Mouse (Mus musculus): ENCODE data around the gene Cd302. TPM values are rescaled to one million over a fixed set of nuclear protein-coding genes. Genes with fewer than 3 reads are reported as not detected.

The Cd302 gene
- polyA plus RNA-seq (2012; rRNA removed), result 23.6 and 24.7 TPM in 2 replicates

DNA sequence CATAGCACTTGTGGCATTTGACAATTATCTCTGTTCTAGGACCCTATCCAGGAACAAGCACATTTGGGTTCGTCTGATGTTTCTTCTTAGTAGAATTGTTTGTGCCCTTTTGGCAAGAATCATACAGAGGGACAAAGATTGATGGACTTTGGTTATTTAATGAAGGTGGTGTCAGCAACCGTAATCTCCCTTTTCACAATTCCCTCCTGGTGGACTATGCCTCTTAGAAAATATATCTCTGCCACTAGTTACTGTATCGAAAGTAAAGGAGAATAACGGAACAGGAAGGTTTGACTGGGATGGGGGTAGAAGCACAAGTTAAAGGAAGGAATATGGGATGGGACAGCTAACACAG lies at the start of gene Cd302:
Cd302 (minus strand) TSS at position 22 of the 355 bp plus-strand sequence.
- Histone ChIP-seq H3K27ac (ENCODE audit: insufficient read depth, low read length) (0 out of 2 replicates have a peak within 1 kb of the TSS, but pooled peaks have one; percentile 27), H3K4me1 (ENCODE audit: control insufficient read depth, insufficient read depth, low read length) (peaks cover 1% of the 10 kb centered on the region; the same call in 1 of the 2 replicates), H3K4me3 (ENCODE audit: insufficient read depth, low read length) (peak within 1 kb of the TSS; percentile 55)
- no peak for TF ChIP-seq CTCF (IDR thresholded peaks at IDR 0.05; ENCODE audit: extremely low read depth, insufficient read depth, low read length)

- Histone ChIP-seq H3K4me1 (ENCODE audit: control insufficient read depth, insufficient read depth, low read length) (no peaks in the 10 kb centered on the region), H3K4me3 (ENCODE audit: insufficient read depth, low read length) (no peak overlapping the region), H3K27ac (ENCODE audit: insufficient read depth, low read length) (no peak overlapping the region)
- TF ChIP-seq CTCF (IDR thresholded peaks at IDR 0.05; ENCODE audit: extremely low read depth, insufficient read depth, low read length) (no peak), POLR2A (IDR thresholded peaks at IDR 0.05; ENCODE audit: extremely low read depth, insufficient read depth, low read length) (no peak)
Measured at GRCm38 (mm10) chr2:60328641-60329040, 44.4 kb upstream of the Cd302 start.

GRCm38 (mm10) chr2:60327581-60327980 lies 43.3 kb upstream of the Cd302 start:
- H3K27ac ChIP-seq (ENCODE audit: insufficient read depth, low read length), result no peak overlapping the region
- no peaks in the 10 kb centered on the region for H3K4me1 ChIP-seq (ENCODE audit: control insufficient read depth, insufficient read depth, low read length)
- no peak overlapping the region for H3K4me3 ChIP-seq (ENCODE audit: insufficient read depth, low read length)
- TF ChIP-seq CTCF (IDR thresholded peaks at IDR 0.05; ENCODE audit: extremely low read depth, insufficient read depth, low read length) (no peak), POLR2A (IDR thresholded peaks at IDR 0.05; ENCODE audit: extremely low read depth, insufficient read depth, low read length) (no peak)

DNA sequence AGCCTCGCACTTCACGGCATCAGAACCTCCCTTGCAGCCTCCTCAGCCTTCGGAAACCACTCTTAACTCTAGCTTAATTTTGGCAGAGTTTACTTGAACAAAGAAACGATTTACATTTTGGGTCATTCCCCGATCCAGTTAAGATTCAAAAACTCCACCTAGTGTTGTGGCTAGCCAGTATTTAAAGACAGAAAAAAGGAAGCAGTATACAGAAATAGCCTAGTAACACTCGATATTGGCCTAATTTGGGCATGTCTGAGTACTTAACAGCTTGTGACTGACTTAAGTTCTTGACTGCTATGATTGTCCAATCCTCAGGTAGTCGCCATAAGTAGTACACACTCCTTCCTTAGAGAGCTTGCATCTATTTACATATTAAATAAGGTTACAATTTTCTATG lies 42.7 kb upstream of the Cd302 start:
- H3K4me3 ChIP-seq (ENCODE audit: insufficient read depth, low read length), result no peak overlapping the region
- H3K27ac ChIP-seq (ENCODE audit: insufficient read depth, low read length), result no peak overlapping the region
- no peaks in the 10 kb centered on the region for H3K4me1 ChIP-seq (ENCODE audit: control insufficient read depth, insufficient read depth, low read length)
- no peak for TF ChIP-seq CTCF (IDR thresholded peaks at IDR 0.05; ENCODE audit: extremely low read depth, insufficient read depth, low read length)
- TF ChIP-seq POLR2A (IDR thresholded peaks at IDR 0.05; ENCODE audit: extremely low read depth, insufficient read depth, low read length), result no peak

DNA sequence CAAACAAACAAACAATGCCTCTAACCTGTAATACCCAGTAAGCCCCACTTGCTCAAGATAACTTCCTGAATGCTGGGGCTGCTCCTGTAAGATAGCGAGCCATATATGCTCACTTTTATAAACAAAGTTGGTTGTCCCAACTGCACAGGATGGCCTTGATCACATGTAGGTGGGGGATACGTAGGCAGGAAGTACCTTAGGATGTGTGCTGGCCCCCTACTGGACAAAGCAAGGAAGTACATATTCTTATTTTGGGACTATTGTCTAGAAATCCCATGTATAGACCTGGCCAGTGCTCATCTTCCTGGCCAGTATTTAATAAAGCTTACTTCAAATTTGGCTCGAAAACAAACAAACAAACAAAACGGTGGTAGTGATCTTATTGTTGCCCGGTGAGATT lies 39.1 kb upstream of the Cd302 start:
- Histone ChIP-seq H3K4me1 (ENCODE audit: control insufficient read depth, insufficient read depth, low read length) (no peaks in the 10 kb centered on the region), H3K27ac (ENCODE audit: insufficient read depth, low read length) (no peak overlapping the region)
- TF ChIP-seq POLR2A (IDR thresholded peaks at IDR 0.05; ENCODE audit: extremely low read depth, insufficient read depth, low read length), result no peak
- TF ChIP-seq CTCF (IDR thresholded peaks at IDR 0.05; ENCODE audit: extremely low read depth, insufficient read depth, low read length), result 0 out of 2 replicates have a peak, but pooled peaks have one; percentile 11

DNA sequence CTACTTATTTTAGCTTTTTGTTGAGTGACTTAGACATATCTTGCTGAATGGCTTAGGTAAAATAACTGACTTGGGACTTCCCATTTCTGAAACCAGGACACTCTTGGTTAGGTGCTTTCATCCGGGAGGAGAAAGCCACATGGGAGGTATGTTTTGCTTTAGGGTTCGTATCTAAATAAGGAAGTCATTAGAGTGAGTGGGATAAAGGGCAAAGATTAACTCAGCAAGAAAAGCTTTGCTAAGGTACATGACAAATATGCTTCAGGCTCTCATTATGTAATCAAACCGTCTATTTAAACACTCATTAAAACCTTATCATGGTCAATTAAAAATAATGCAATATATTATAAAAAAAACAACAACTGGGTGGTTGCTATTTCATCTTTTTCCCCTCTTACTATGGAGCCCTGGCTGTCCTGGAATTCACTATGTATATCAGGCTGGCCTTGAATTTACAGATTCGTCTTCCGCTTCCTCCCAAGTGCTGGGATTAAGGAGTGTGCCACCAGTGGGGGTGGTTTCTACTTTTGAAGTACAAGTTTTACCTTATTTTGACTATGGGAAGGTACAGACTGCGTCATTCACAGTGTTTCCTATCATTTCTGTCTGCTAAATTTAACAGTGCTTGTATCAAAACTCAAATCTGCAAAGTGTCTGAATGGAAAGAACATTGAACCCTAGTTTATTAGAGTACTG lies 37.9 kb upstream of the Cd302 start:
- no peak for TF ChIP-seq POLR2A (IDR thresholded peaks at IDR 0.05; ENCODE audit: extremely low read depth, insufficient read depth, low read length)
- no peak for TF ChIP-seq CTCF (IDR thresholded peaks at IDR 0.05; ENCODE audit: extremely low read depth, insufficient read depth, low read length)
- no peaks in the 10 kb centered on the region for H3K4me1 ChIP-seq (ENCODE audit: control insufficient read depth, insufficient read depth, low read length)
- H3K27ac ChIP-seq (ENCODE audit: insufficient read depth, low read length), result no peak overlapping the region
- H3K4me3 ChIP-seq (ENCODE audit: insufficient read depth, low read length), result no peak overlapping the region

More for the DNA sequence above, 39.1 kb upstream of the Cd302 start:
- no peak overlapping the region for H3K4me3 ChIP-seq (ENCODE audit: insufficient read depth, low read length)

GRCm38 (mm10) chr2:60303796-60304195 lies 19.5 kb upstream of the Cd302 start:
- H3K27ac ChIP-seq (ENCODE audit: insufficient read depth, low read length), result no peak overlapping the region
- H3K4me1 ChIP-seq (ENCODE audit: control insufficient read depth, insufficient read depth, low read length), result no peaks in the 10 kb centered on the region
- H3K4me3 ChIP-seq (ENCODE audit: insufficient read depth, low read length), result no peak overlapping the region
- TF ChIP-seq CTCF (IDR thresholded peaks at IDR 0.05; ENCODE audit: extremely low read depth, insufficient read depth, low read length), result no peak
- TF ChIP-seq POLR2A (IDR thresholded peaks at IDR 0.05; ENCODE audit: extremely low read depth, insufficient read depth, low read length), result no peak

DNA sequence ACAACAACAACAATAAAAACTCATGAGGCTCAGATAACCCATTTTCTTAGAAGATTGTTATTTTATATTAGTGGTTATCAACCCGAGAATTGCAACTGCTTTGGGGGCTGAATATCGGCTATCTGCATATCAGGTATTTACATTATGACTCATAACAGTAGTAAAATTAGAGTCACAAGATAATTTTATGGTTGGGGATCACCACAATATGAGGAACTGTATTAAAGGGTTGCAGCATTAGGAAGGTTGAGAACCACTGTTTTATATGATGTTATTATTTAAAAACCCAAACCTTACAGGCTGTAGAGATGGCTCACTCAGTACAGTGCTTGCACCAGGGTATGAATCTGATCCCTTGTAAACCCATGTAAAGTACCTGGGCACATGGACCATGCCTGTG lies 15.0 kb upstream of the Cd302 start:
- no peaks in the 10 kb centered on the region for H3K4me1 ChIP-seq (ENCODE audit: control insufficient read depth, insufficient read depth, low read length)
- TF ChIP-seq CTCF (IDR thresholded peaks at IDR 0.05; ENCODE audit: extremely low read depth, insufficient read depth, low read length), result no peak
- no peak for TF ChIP-seq POLR2A (IDR thresholded peaks at IDR 0.05; ENCODE audit: extremely low read depth, insufficient read depth, low read length)
- no peak overlapping the region for H3K27ac ChIP-seq (ENCODE audit: insufficient read depth, low read length)
- H3K4me3 ChIP-seq (ENCODE audit: insufficient read depth, low read length), result no peak overlapping the region

DNA sequence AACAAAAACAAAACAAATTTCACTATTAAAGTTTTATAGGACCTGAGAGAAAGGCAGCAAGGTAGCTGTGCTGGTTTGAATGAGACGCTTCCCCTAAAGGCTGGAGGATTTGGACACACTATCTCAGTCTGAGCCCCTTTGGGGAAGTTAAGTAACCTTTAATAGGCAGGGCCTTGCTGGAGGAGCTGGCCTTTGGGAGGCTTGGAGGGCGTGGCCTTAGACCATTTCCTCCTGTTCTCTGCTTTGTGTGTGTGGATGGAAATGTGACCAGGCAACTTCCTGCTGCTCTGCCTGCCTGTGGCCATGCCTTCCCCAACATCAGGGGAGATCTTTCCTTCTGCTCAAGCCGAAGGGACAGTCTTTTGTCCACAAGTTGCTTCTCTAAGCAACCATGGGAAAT lies 14.0 kb upstream of the Cd302 start:
- H3K27ac ChIP-seq (ENCODE audit: insufficient read depth, low read length), result no peak overlapping the region
- TF ChIP-seq CTCF (IDR thresholded peaks at IDR 0.05; ENCODE audit: extremely low read depth, insufficient read depth, low read length) (no peak), POLR2A (IDR thresholded peaks at IDR 0.05; ENCODE audit: extremely low read depth, insufficient read depth, low read length) (no peak)
- H3K4me3 ChIP-seq (ENCODE audit: insufficient read depth, low read length), result no peak overlapping the region
- H3K4me1 ChIP-seq (ENCODE audit: control insufficient read depth, insufficient read depth, low read length), result no peaks in the 10 kb centered on the region

DNA sequence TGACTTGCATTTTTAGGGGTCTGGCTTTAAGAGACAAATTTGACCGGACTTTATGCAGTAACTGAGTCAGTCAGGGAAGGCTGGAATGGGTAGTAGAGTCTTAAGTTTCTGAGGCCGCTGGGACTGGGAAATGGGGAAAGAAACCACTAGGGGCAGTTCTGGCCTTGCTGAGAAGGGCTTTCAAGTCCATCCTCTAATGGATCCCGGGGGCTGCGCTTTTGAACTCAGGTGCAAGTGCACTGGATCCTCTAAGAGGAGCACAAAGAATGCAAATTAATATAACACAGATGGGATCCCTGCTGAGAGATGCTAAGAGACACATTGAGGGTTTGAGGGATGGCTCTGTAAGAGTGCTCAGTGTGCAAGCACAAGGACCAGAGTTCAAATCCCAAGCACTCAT lies 7.1 kb upstream of the Cd302 start:
- Histone ChIP-seq H3K4me1 (ENCODE audit: control insufficient read depth, insufficient read depth, low read length) (no peaks in the 10 kb centered on the region), H3K4me3 (ENCODE audit: insufficient read depth, low read length) (no peak overlapping the region), H3K27ac (ENCODE audit: insufficient read depth, low read length) (no peak overlapping the region)
- no peak for TF ChIP-seq POLR2A (IDR thresholded peaks at IDR 0.05; ENCODE audit: extremely low read depth, insufficient read depth, low read length)
- no peak for TF ChIP-seq CTCF (IDR thresholded peaks at IDR 0.05; ENCODE audit: extremely low read depth, insufficient read depth, low read length)

All from cortical plate, adult 2 months (tissue).